Mouse (Mus musculus) MN1 (cell line): Measurements from ENCODE around the gene Pde5a.

ENCODE experiments used
- DNase-seq: peaks from one replicate; pipeline ENCODE4 v3.0.0-alpha.2; 2016; ENCODE audit warnings: low spot score

The Pde5a gene

DNA sequence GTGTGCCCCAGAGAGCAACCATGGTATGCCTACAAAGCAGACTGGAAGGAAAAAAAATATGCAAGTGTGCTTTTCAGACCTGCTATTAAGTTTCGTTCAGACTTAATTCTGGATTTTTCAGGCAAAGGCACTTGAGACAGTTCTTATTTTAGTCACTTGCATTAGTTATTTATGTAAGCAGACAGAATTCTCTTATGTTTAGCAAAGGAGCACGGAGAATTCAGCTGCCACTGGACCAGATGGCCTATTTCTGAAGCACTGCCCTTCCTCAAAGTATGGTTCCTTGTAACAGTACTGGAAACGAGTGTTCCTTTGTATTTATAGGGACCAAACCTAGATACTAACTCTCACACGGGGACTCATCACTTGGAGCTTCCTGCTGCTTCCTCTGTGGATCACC is 38.2 kb downstream of the Pde5a start:
- DNase-seq = no peak

DNA sequence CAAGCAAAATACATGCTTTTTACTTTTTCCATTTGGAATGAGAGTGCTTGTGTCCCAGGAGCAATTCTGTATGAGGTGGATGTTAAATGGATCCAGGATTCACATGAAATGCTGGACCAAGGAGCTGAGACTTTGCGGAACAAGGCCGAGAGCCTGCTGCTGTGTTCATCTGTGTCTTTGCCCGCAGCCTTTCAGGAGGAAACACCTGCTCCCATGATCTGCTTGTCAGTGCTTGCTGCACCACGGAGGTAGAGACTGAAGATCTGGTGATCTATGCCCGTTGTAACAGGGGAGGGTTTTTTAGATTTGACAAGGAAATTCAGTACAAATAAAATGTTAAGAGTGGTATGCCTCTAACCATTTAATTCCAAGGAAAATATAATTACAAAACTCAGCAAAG is 39.1 kb downstream of the Pde5a start:
- DNase-seq = no peak

DNA sequence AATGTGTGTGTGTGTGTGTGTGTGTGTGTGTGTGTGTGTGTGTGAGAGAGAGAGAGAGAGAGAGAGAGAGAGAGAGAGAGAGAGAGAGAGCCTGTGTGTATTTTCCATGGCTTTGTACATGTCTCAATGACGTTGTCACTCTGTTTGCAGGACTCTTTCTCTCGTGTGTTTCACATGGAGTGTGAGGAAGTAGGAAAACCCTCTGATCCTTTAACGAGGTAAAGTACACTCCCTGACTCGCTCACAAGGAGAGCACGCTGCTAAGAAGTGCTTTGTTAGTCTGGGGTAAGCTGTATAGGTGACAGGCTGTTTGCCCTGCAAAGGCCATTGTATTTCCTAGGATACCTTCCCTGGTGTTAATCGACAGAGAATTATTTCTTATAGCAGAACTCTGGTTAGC is 52.7 kb downstream of the Pde5a start:
- DNase-seq = no peak

DNA sequence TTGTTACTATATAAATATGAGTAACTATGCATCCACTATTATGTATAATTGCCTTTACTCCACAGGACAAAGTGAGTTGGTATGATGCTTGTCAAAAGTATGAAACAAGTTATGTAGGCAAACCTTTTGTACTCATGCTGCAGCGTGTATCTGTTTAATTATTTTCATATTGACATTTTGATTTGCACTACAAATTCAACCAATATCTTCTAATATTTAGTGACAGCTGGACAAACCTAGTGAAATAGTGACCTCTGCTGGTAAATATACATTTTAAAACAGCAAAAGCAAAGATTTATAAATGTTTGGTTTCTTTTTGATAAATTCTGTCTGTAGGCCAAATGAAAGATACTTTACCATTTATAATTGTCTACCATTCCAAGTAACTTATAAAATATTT is 55.5 kb downstream of the Pde5a start:
- DNase-seq = peak; percentile 40

DNA sequence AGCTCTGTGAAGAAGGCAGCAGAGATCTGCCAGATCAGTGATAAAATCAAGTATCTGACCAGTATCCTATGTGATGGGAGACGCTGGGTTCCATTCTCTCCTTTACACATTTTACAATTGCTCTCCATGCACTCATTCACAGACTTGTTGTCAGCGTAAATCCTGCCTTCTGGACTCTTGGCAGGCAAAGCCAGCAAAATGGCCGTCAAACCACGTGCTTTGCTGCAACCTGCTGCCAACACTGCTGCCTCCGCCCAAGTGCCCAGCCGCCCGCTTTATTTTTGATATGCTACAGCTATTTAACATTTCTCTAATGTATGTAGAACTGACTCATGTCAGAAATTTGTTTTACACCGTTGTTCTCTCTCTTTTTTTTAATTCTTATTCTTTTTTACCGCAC is 59.6 kb downstream of the Pde5a start:
- no peak for DNase-seq

DNA sequence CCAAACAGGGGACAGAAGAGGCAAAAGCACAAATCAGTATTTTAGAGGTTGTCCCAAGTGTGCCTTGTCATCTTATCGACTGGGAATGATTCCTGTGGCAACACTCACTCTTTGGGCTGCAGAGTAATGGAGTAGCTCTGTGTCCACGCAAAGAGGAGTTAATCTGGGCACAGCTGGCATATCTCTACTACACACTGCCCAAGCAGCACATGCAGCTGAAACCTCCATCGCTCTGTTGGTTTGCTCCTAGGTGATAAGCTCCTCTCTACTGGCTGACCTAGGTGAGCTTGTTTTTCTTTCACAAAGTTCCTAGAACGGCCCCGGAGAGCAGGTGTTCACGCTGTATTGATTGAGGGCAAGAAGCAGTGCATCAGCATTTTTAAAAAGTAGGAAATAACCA is 60.8 kb downstream of the Pde5a start:
- no peak for DNase-seq

DNA sequence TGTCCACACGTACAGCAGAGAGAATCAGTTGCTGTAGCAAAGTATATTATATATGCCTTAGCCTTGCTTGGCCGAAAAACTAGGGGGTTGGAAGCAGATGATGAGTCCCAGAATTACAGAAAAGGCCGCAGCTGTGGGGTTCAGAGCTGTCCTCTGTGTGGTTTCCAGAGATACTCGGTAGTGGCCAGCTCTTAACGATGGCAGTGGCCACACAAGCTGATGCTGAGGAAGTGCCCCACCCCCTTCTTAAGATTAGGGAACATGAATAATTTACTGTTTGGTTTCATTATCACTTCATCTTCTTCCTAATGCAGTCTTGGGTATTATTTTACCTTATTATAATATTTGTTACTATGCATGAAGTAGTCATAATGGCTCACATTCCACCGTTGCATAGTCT is 71.3 kb downstream of the Pde5a start:
- peak; percentile 63 for DNase-seq

DNA sequence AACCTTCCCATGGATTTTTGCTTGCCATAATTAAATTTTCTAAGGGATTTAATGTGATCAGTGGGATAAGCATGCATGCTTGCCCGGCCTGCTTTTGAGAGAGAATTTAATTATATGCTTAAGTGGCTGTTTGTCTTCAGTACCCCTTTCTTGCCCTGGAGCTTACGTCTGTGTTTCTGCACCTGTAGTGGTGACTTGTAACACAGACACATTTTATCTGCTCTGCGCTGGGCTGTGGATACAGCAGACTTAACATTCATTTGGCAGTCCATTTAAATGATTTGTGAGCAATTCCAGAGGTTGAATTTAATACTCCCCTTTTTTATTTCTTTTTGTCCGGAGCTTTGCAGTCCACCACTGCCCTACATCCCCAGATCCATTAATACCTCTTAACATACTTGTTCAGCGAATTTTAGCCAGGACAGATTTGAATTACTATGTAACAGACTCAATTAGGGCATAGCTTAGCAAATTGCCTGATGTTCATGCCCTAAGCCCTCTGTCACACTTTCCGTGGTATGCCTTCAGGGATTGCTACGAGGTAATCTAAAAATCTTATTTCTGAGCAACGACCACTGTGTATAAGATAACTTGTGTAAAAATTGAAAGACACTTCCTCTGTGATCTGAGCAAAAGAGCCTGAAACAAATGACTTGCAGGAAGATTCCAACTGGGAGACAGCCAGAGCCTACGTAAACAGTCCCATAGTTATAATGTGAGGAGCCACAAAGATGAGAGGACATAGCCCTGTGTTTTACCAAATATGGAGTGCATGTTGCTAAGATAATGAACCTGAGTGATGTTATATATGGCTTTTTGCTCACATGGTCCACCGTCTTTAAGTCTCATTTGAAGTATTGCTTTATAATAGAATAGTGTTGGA is 72.0 kb downstream of the Pde5a start:
- DNase-seq = peak; percentile 82

DNA sequence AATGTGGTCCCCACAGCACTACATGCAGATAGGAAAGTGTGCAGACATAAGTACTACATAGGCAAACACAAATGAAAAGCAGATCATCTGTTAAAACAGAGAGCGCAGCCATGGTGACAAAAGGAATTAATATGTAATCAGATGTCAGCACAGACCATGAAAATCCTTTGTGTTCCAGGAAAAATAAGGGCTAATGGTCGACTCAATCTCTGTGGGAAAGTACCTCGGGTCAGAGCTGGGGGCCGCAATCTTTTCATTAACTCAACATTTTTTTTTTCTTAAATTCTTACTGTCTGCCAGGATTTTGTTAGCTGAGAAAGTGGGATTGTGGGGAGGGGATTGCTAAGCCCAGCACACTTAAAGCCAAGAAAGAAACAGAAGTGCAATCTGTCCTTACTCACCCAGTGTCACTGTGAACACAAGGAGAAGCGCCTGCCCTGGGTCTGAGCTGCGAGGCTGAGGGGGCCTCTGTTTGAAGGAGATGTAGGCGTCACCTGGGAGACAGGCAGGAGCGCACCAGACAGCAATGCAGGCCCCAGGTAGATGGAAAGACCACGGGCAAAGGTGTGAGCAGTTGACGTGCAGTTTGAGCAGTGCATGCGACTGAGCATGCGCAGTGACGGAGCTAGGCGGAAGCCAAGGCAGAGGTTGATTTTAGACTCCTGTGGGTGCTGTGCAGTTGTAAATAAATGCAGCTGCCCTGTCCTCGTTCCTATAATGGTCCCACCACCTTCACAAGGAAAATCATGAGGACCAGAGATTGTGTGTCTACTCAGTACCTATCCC is 72.9 kb downstream of the Pde5a start:
- no peak for DNase-seq

DNA sequence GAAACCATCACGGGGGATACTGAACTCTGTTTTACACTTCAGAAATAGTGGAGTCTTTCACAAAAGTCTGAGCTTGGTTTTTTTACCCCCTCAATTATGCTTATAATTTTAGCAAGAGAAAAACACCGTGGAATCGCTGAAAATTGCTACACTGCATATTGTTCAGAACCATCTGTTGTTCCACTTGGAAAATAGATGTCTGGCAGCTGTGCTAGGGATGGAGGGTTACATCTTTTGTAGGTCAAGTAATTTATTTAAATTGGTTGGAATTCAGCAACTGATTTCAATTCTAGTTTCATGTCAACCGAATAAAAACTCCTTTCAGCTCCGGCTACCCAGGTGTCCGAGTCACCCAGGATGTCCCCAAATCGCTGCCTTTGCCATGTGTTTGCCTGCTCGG is 78.6 kb downstream of the Pde5a start:
- no peak for DNase-seq

DNA sequence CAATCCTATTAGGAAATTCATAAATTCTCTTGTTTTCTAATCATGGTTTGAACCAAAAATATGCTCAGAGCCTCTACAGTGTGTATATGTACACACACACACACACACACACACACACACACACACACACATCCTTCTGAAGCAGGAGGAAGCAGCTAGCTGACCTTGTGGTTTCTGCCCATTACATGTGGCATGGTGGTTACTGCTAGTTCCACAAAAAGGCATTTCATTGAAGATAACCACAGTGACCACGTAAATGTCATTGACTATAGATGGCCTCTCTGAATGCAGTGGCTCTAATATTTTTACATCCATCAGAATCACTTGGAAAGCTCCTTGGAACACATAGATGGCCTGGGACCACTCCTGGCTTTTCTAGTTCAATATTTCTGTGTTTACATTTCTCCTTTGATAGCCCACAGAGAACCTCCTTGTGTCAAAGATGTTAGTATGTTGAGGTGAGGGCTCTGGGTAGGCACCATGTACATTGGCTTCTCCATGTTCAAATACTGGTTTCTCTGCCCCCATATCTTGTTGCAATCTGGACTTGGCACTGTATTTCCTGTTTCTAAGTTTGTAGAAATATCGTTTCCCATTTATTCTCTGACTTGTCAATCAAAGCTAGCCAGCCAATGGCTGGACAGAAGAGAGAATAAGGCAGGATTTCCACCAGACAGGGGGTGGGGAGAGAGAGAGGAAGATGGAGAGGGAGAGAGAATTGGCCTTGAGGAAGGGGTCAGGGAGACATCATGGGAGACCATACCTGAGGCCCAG is 81.5 kb downstream of the Pde5a start:
- DNase-seq = no peak

DNA sequence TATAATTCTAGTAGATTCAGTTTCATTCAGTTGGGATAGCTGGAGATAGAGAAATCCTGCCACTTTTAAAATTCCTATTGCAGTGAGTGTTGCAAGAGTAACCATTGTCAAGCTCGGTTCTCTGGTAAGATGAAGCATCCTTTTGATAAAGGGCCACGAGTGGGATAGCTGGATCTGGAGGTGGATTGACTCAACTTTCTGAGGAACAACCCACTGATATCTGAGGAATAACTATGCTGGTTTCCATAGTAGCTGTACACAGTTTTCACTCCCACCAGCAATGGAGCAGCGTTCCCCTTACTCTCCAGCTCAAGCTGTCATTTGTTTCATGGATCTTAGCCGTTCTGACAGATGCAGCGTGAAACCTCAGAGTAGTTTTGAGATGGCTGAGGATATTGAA is 82.2 kb downstream of the Pde5a start:
- no peak for DNase-seq

DNA sequence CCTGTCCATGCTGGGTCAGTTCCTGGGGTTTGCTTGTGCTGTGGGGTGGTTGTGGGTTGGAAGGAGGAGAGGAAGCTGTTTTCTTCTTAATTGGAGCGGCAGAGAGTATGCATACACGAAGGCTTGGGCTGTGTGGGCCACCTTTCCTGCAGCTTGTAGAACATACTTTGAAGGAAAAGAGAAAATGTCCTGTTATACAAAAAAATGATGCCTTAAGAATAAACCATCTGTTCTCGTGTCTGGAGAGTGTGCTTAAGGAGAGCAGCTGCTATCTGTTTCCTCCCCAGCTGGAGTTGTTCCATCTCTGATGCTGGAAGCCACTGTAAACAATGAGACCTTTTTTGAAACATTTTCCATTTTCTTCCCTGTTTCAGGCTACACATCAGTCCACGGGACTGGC is 85.8 kb downstream of the Pde5a start:
- DNase-seq = no peak

DNA sequence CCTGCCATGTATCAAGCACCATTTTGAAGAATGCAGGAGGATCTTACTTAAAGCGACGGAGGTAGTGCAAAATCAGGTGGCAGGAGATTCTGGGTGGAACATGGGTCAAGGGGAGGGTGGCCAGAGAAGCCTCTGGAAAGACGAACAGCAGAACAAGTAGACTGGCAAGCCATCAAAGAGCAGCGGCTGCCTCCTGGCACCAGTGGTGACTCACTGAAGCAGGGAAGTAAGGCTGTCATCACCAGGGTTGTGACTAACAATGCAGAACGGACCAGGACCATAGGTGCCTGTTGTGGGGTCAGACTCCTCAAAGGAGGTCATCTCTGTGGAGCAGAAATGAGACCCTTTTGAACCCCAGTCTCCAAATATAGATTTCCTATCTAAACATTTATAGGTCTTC is 89.5 kb downstream of the Pde5a start:
- no peak for DNase-seq

DNA sequence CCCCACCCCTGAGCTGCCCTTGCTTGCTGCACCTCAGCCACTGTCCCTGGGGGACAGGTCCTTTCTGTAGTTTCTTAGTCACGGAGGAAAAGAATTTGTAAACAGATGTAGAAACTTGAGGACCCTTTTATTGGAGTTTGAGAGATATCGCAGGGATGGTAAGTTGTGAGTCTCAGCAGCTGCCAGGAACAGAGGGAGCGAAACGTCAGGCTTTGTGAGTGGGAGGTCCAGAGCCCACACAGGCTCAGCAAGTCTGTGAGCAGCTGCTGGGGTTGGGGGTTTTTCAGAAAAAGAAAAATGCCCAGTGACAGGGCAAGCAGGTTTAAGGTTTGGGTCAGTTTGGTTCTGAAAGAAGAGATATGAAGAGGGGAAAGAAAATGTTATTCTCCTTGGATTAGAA is 92.0 kb downstream of the Pde5a start:
- DNase-seq = no peak

DNA sequence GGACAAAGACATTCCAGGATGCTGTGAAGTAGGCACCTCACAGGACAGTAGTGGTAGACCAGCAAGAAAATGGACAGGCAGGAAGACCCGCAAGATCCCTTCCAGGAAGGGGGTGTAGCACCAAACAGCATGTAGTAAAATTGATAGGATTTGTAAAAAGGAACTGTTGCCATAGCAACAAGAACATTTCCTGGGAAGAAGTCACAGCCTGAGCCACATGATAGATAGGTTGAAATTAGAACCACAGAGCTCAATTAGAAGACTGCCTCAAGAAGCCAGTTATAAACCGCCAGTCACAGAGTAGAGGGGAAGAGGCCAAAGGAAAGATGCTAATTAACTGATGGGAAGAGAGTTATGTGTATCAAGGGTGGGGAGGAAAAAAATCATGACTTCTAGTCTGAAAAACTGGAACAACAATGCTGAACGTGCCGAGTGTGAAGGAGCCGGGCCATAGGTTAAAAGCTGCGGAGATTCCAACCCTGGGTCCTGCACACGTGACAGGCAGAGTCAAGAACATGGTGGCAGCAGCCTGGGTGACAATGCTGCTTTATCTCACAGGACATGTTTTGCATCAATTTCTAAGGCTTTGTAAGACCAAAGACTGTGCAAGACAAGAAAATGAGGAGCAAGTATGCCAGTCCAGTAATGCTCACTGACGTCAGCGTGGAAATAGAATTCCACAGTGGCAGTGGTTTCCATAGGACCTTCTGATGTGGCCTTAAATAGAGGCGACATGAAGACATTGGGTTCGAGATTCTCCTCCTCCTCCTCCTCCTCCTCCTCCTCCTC is 99.7 kb downstream of the Pde5a start:
- DNase-seq = no peak

DNA sequence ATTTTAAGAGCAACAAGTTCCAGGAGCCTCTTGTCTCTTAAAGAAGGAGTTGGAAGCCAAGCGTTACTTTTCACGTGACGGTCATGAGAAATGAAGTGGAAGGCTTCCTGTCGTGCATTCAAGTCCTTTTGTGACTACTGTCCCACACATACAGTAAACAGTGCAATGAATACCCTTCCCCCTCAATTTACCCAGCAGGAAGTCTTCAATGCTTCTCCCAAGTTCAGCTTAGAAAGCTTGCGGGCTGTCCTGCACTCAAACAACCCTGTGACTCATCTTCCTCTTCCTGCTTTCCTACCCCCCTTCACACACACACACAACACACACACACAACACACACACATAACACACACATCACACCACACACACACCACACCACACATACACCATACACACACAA is 105.8 kb downstream of the Pde5a start:
- no peak for DNase-seq

DNA sequence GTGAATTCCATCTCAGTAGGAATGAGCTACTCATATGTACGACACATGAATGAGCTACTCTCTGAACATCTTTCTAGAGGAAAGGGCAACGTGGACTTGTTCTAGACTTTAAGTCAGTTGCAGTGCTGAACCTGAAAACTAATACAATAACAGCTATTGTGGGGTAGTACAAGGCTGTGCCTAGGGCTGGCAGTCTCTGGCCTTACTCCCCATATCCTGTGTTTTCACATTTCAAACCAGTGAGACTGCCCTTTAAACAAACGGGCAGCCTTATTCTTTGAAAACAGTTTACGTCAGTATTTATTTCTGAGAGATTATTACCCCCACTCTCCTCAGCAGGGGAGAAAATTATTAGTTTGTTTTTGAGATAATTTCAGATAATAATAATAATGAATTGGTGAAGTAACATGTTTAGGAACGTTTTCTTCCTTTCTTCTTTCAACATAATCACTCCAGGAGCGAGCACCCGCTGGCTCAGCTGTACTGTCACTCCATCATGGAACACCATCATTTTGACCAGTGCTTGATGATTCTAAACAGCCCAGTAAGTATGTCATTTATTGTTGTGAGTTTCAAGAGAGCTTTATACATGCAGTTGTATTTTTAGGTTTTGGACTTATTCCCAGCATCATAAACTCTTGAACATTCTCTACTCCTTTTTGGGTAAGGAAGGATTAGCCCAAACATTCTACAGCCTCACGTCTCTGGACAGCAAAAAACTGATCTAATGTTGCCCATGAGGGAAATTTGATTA is 106.5 kb downstream of the Pde5a start:
- DNase-seq = no peak

DNA sequence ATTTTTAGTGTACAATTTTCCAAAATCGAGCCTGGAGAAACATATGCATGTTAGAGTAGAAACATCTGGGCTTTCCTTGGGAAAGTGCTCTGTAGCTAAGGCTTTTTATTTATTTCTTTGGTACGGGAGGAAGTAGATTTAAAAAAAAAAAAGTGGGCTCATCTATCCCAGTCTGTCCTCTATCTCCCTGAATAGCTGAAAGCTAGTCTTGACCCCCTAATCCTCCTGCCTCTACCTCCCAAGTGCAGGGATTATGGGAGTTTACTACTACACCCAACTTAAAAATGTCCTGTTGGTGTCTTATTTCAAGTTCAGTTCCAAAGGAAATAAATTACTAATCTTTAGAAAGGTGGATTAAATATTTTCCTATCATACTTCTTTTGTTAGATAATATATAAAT is 108.9 kb downstream of the Pde5a start:
- DNase-seq = no peak

DNA sequence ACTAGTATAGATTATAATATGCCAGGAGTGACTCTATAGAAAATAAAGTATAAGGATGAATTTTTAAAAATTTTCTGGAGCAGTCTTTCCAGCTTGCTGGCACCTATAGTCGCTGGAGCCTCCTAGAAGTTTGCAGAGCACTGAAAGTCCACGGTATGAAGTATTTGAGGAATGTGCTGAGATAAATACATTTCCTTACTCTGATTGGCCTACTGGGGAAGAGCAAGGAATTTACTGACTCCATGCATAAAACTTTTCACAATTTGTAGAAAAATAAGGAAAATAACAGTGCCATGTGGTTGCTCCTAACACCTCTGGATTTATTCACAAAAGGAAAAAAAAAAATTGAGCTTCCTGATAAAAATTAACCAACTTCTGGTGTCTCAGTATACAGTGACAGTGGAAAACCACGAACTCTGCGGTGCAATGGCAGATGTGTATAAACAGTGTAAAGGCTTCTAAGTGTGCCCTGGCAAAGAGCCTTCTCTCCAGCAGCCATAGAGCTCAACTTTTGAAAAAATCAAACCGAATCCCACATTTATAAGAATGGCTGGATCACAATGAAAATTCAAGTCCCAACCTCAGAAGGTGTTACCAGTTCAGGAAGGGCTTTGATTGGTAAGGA is 119.8 kb downstream of the Pde5a start:
- no peak for DNase-seq

DNA sequence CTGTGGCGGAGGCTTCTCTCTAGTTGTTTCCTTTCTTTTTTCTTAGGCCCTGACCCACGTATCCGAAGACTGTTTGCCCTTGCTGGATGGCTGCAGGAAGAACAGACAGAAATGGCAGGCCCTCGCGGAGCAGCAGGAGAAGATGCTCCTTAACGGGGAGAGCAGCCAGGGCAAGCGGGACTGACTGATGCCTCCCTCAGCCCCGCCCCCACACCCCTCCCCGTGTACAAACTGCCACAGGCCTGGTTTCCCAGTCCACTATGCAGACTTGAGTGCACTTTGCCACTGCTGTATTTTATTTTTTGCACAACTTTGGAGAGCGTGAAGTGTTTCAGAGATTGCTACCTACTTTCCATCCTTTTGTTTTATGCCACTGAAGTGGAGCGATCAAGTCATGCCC is 126.4 kb downstream of the Pde5a start:
- no peak for DNase-seq
